Mouse (Mus musculus) heart, postnatal 0 days (tissue): ENCODE results near the gene 1700001O22Rik. TPM values are rescaled to one million over a fixed set of nuclear protein-coding genes. Genes with fewer than 3 reads are reported as not detected.

Source experiments
- ATAC-seq: fragments of 200-750 bp; cut with Nextera tagmentation; 2 replicates; pipeline ENCODE4 v1.8.0; 2017; ENCODE audit warnings: low read depth, moderate number of reproducible peaks, moderate library complexity; ENCODE audit not compliant: insufficient read depth
- DNase-seq: peaks from one replicate; pipeline ENCODE4 v3.0.0-alpha.2; 2016; ENCODE audit warnings: low spot score
- H3K27ac ChIP-seq: fragments of 300-500 bp; sonication (generic); 2 replicates; pipeline ENCODE4 v1.5.1; 2014; ENCODE audit warnings: low read depth, mild to moderate bottlenecking
- H3K27me3 ChIP-seq: fragments of 300-500 bp; sonication (generic); 2 replicates; pipeline ENCODE4 v1.6.1; 2014; ENCODE audit warnings: low read length, mixed read lengths; ENCODE audit not compliant: control insufficient read depth, insufficient read depth
- H3K36me3 ChIP-seq: fragments of 300-500 bp; sonication (generic); replicated peaks from 2 replicates; pipeline ENCODE4 v1.6.1; 2014; ENCODE audit warnings: low read length, mixed read lengths; ENCODE audit not compliant: control insufficient read depth, insufficient read depth
- H3K4me1 ChIP-seq: fragments of 300-500 bp; sonication (generic); 2 replicates; pipeline ENCODE4 v1.6.1; 2014; ENCODE audit warnings: antibody characterized with exemption; ENCODE audit not compliant: control insufficient read depth, insufficient read depth
- H3K4me2 ChIP-seq: fragments of 300-500 bp; sonication (generic); 2 replicates; pipeline ENCODE4 v1.6.1; 2014; ENCODE audit warnings: low read depth, mild to moderate bottlenecking, low read length, moderate library complexity
- H3K4me3 ChIP-seq: fragments of 300-500 bp; sonication (generic); 2 replicates; pipeline ENCODE4 v1.5.1; 2014; ENCODE audit warnings: low read depth, low read length
- H3K9ac ChIP-seq: fragments of 300-500 bp; sonication (generic); replicated peaks from 2 replicates; pipeline ENCODE4 v1.6.1; 2014; ENCODE audit warnings: low read depth, low read length, mixed read lengths
- H3K9me3 ChIP-seq: fragments of 300-500 bp; sonication (generic); replicated peaks from 2 replicates; pipeline ENCODE4 v1.6.1; 2016; ENCODE audit warnings: low read length; ENCODE audit not compliant: control insufficient read depth
- CTCF ChIP-seq: IDR thresholded peaks from 2 replicates; pipeline ENCODE4 v1.5.1; 2016; ENCODE audit warnings: antibody characterized with exemption, control low read depth, low read depth
- EP300 ChIP-seq: IDR thresholded peaks from 2 replicates; pipeline ENCODE4 v1.6.1; 2016; ENCODE audit warnings: antibody characterized with exemption, low read depth
- WGBS: fragments of 180-500 bp; shearing (Covaris S2); extraction: QIAGEN DNeasy Blood & Tissue Kit; methylation state at CpG from one replicate; pipeline ENCODE4 v1.1.7; 2014; 5-methylcytosine and 5-hydroxymethylcytosine counted together
- polyA plus RNA-seq: library from polyadenylated mRNA; unstranded; fragments of >200 nt; fragmentation: Nextera tagmentation; extraction: Ambion mirVana; gene quantifications from 2 replicates; pipeline ENCODE4 v1.2.1, GENCODE M21; 2015
- total RNA-seq: library from RNA; depleted of rRNA; stranded (reverse); fragments of >200 nt; gene quantifications from 2 replicates; pipeline ENCODE4 v1.2.3, GENCODE M21; 2014; ENCODE audit warnings: low replicate concordance

1700001O22Rik gene
- total and polyA plus RNA-seq, 2 experiments from 2014 or later = 1.5 to 1.9 TPM

- DNase-seq (no peak), ATAC-seq (no peak)
- H3K4me2 ChIP-seq = peak overlapping the region; percentile 88
- 40% methylated on average over 7 of the region's 7 CpGs for WGBS
- H3K27me3 ChIP-seq = 0 out of 2 replicates have a peak, but pooled peaks cover 9% of the 10 kb centered on the region
- H3K4me3 ChIP-seq = peak overlapping the region; percentile 50
- H3K9ac ChIP-seq = peak overlapping the region; percentile 51; the same call in 1 of the 2 replicates
- H3K9me3 ChIP-seq = no peaks in the 10 kb centered on the region
- H3K36me3 ChIP-seq = no peaks in the 10 kb centered on the region
- no peak overlapping the region for H3K27ac ChIP-seq
- peaks cover 12% of the 10 kb centered on the region for H3K4me1 ChIP-seq
- TF ChIP-seq EP300 = no peak
- TF ChIP-seq CTCF = no peak
Observed at GRCm38 (mm10) chr2:30800671-30801066, 2.8 kb downstream of the 1700001O22Rik start.

DNA sequence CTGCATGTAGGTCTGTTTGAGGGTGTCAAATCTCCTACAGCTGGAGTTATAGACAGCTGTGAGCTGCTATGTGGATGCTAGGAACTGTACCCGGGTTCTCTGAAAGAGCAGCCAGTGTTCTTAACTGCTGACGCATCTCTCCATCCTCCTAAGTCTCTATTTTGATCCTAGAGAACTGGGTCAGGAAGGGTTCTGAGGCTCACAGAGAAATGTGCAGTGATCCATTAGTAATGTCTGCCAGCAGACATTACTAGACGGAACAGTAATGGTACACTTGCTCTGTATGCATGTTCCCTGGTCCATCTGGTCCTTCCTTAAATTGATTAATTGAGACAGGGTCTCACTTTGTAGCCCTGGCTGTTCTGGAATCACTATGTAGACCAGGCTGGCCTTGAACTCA is 4.0 kb downstream of the 1700001O22Rik start:
- ATAC-seq (no peak), DNase-seq (no peak)
- peaks cover 12% of the 10 kb centered on the region for H3K4me1 ChIP-seq
- WGBS = 84% methylated on average over 3 of the region's 3 CpGs
- H3K4me2 ChIP-seq = no peak overlapping the region
- H3K27ac ChIP-seq = no peak overlapping the region
- H3K9ac ChIP-seq = no peak overlapping the region
- 0 out of 2 replicates have a peak, but pooled peaks cover 9% of the 10 kb centered on the region for H3K27me3 ChIP-seq
- no peak for TF ChIP-seq CTCF
- TF ChIP-seq EP300 = no peak
- no peaks in the 10 kb centered on the region for H3K36me3 ChIP-seq
- H3K4me3 ChIP-seq = no peak overlapping the region
- H3K9me3 ChIP-seq = no peaks in the 10 kb centered on the region

GRCm38 (mm10) chr2:30796382-30796781 is 7.1 kb downstream of the 1700001O22Rik start:
- Histone ChIP-seq H3K4me3 (no peak overlapping the region), H3K9me3 (no peaks in the 10 kb centered on the region), H3K4me1 (peaks cover 7% of the 10 kb centered on the region), H3K36me3 (no peaks in the 10 kb centered on the region), H3K9ac (no peak overlapping the region), H3K27ac (no peak overlapping the region), H3K4me2 (peak overlapping the region; percentile 40), H3K27me3 (0 out of 2 replicates have a peak, but pooled peaks cover 4% of the 10 kb centered on the region)
- TF ChIP-seq CTCF (no peak), EP300 (no peak)
- DNase-seq (peak; percentile 77), ATAC-seq (0 out of 2 replicates have a peak, but pooled peaks have one; percentile 13)
- 10% methylated on average over 11 of the region's 11 CpGs for WGBS

- Histone ChIP-seq H3K27me3 (0 out of 2 replicates have a peak, but pooled peaks cover 4% of the 10 kb centered on the region), H3K9ac (no peak overlapping the region), H3K4me3 (no peak overlapping the region), H3K27ac (no peak overlapping the region), H3K36me3 (no peaks in the 10 kb centered on the region), H3K9me3 (no peaks in the 10 kb centered on the region), H3K4me2 (peak overlapping the region; percentile 40; the same call in 1 of the 2 replicates), H3K4me1 (peaks cover 2% of the 10 kb centered on the region; the same call in 1 of the 2 replicates)
- DNase-seq = no peak
- no peak for TF ChIP-seq EP300
- TF ChIP-seq CTCF = no peak
- no peak for ATAC-seq
- 85% methylated on average over 5 of the region's 5 CpGs for WGBS
Observed at GRCm38 (mm10) chr2:30795889-30796275, 7.6 kb downstream of the 1700001O22Rik start.

GRCm38 (mm10) chr2:30795271-30795888 is 8.1 kb downstream of the 1700001O22Rik start:
- TF ChIP-seq EP300 (no peak), CTCF (no peak)
- Histone ChIP-seq H3K4me2 (peak overlapping the region; percentile 67), H3K27ac (no peak overlapping the region), H3K4me1 (peaks cover 2% of the 10 kb centered on the region; the same call in 1 of the 2 replicates), H3K36me3 (no peaks in the 10 kb centered on the region), H3K27me3 (0 out of 2 replicates have a peak, but pooled peaks cover 4% of the 10 kb centered on the region), H3K9ac (no peak overlapping the region), H3K9me3 (no peaks in the 10 kb centered on the region), H3K4me3 (0 out of 2 replicates have a peak overlapping the region, but pooled peaks have one; percentile 43)
- no peak for ATAC-seq
- no peak for DNase-seq
- 82% methylated on average over 7 of the region's 7 CpGs for WGBS
